Mouse (Mus musculus) layer of hippocampus, postnatal 14 days (tissue): Measurements from ENCODE around the gene Gm21188. TPM values are rescaled to one million over a fixed set of nuclear protein-coding genes. Genes with fewer than 3 reads are reported as not detected.
A peak's percentile ranks its signal among the peaks of the same experiment; 100 is the strongest.
"Not testable (repeated sequence)": the region's sequence is repeated elsewhere in the genome, so short reads cannot be mapped to it uniquely, and the experiment has no call there.

ENCODE experiments used
- DNase-seq, 2 experiments: peaks; one replicate each; pipeline ENCODE4 v3.0.0; 2021 to 2022; ENCODE audit warnings: low spot score in 2 of 2, mixed read lengths in 1 of 2
- long read RNA-seq, 2 experiments: library from polyadenylated mRNA; stranded (forward); transcript quantifications; one replicate each; pipeline ENCODE4 v2.0.0; 2021
- total RNA-seq, 2 experiments: library from RNA; stranded (reverse); gene quantifications; 2 replicates each; pipeline ENCODE4 v1.2.3; 2021

Gene Gm21188
- not detected for total RNA-seq
- long read RNA-seq, experiment 1 = 0 reads
- long read RNA-seq, experiment 2, partial matches to known transcripts = 0 of 1 reads
- long read RNA-seq, experiment 2, other reads (novel, unspliced or antisense) = 0 of 1 reads

DNA sequence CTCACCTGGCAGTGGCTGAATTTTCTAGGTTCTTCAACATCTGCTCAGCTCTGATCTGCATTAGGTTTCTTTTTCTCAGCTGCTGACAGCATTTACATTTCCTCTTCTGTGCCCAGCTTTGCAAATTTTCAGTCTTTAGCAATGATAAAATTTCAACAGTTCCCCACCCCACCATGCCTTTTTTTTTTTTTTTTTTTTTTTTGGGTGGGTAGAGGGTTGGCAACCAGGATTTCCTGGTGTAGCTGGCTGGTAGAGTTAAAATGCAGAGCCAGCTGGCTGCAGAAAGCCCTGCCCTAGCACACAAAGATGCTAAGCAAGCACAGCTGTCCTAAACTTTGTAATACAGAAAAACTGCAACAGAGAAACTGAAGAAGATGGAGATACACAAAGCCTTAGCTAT lies at the start of gene Gm21188:
Gm21188 (minus strand) TSS at position 110 of the 400 bp plus-strand sequence.
- DNase-seq = not testable (repeated sequence)

DNA sequence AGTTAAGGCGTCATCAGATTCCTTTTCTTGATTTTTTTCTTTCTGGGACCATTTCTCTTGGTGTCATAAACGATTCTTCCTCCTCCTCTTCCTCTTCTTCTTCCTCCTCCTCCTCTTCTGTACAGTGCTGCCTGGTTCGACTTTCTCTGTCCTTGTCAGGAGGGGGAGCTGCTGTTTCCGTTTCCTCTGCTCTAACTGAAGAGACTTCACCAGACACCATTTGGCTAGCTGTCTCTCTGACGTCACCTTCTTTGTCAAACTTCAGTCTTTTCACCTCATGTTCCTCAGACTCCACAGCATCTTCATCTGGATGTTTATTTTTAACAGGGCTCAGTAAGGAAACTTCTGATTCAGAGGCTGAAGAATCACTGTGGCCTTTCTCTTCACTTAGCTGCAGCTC lies 47.3 kb upstream of the Gm21188 start:
- not testable (repeated sequence) for DNase-seq

DNA sequence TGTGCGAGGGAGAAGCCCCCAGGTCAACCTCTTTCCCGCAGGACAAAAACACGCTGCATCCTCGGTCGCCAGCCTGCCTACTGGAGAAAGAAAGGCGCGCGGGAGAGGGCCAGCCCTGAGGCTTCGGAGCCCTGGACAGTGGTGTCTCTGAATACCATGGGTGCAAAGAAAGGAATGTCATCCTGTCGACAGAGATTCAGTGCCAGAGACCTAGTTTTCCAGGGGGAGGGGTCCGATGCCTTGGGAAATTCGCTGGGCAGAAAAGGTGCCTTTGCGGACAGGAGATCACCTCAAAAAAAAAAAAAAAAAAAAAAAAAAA lies 44.9 kb upstream of the Gm21188 start:
- not testable (repeated sequence) for DNase-seq

DNA sequence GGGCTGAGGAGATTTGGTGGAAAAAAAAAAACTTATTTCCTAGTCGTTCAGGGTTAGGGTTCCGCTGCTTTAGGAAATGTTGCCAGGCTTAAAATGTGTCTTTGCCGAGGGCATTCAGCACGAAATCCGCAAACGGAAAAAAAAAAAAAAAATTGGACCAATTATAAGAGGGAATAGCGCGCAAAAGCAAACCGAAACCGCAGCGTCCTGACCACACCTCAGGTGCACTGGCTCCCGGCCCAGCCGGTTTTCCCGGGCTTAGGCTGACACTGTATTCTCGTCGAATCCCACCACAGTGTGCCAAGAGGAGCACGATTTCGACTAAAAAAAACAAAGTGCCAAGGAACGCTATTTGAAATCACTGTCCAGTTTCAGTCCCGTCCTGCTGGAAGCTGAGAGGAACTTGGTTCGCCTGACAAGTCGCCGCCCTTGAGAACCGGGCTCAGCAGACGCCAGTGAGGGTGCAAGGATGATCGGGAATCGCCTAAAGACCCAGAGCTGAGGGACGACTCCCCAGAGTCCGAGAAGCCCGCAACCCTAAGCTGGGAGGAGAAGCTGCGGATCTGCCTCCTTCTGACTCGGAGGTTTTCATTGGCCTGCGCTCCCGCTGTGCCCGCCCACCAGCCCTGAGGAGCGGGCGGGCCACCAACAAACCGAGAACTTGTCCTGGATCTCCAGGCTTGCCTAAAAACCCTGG lies 44.4 kb upstream of the Gm21188 start:
- DNase-seq = not testable (repeated sequence)

DNA sequence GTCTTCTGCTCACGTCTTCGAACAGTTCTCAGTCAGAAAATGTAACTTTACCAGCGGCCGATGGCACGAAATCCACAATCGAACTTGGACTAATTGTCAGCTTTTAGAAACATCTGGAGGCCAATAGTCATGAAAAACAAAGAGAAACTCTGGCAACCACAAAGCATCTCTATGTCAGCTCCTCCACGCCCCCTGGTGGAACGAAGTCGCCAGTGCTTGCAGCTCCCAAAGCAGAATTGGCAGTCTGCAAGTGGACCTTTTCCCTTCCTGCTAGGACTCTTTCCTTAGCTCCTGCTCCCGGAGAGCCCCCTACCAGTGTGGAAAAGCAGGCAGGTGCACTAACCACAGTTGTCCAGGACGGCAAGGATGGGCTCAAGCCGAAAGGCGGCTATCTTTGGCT lies 41.0 kb upstream of the Gm21188 start:
- not testable (repeated sequence) for DNase-seq

DNA sequence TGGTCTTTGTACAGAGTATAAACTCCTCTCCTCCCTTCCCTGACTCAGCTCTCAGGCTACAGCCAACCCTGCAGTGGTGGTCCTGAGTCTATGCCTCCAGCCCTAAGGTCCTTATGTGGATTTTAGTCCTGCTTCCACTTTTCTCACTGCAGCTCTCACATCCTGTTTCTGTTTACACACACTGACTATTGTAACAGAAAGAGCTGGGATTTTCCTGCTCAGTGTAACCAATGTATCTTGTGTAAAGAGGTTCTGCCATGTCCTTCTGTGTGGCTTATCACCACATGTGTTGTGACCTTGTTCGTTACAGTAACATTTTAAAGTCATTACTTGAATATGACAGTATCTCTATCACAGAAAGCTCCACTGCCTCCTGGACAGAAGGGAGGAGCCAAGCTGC lies 27.6 kb upstream of the Gm21188 start:
- DNase-seq = not testable (repeated sequence)

DNA sequence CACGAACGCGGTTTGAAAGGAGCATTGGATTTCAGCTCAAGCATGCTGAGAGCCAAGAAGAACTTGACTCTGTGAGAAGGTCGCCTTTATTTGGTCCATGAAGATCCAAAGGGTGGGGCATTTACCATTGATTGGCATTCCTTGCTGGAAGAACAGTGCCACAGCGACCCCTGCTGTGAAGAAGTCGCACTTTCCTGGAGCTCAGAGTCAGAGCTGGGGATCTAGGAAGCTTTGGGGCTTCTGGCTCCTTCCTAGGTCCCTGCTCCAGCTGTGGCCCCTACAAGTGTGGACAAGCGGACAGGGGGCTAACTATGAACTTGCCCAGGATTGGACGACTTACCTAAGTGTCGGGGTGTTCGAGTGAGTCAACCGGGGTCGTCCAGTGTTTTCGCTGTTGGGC lies 18.9 kb upstream of the Gm21188 start:
- DNase-seq = not testable (repeated sequence)

DNA sequence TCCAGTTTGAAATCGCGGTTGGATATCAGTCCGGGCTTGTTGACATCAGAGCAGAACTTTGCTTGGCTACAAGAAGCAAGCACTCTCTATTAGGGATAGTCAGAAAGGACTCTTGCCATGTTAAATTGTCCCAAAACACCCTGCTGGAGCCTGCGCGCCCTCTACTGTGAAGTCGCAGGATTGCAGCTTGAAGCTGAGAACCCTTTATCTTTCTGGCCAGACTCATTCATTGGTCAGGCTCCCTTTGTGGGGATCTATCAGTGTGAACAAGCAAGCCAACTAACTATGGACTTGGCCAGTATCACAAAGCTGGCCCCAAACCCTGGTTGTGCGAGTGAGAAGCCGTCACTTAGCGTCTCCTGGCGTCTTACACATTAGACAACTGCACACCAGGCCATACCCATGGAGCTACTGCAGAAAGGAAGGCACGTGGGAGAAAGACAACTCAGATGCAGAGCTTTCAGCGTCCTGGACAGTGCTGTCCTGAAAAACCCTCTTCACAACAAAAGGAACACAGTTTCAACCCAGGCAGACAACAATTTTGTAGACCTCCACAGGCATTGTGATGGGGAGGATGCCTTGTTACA lies 18.1 kb upstream of the Gm21188 start:
- DNase-seq = not testable (repeated sequence)

DNA sequence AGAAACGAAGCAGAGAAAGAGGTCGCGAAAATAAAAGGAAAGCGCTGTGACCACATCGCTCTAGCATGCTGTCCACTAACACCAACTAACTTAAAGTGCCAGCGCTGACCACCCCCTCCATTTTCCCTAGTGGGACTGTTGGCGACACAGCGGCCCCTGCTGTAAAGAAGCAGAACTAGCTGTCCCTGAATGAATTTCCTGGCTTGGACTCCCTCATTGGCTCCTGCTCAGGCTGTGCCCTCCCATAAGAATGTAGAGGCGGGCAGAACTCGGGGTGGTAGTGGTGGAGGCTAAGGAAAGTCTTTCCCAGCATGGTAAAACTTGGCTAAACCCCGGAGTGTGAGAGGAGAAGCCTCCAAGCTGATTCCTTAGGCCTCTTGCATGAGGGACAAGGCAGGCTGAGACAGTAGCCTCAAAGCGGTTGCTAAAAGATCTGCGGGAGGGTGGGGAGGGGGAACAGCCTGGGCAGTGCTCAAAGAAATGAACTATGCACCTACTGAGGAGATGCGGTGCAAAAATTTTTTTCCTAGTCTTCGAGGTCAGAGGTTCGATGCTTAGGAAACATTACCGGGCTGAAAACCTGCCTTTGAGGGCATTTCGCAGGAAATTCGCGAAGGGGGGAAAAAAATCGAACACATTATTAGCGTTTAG lies 11.6 kb upstream of the Gm21188 start:
- not testable (repeated sequence) for DNase-seq

DNA sequence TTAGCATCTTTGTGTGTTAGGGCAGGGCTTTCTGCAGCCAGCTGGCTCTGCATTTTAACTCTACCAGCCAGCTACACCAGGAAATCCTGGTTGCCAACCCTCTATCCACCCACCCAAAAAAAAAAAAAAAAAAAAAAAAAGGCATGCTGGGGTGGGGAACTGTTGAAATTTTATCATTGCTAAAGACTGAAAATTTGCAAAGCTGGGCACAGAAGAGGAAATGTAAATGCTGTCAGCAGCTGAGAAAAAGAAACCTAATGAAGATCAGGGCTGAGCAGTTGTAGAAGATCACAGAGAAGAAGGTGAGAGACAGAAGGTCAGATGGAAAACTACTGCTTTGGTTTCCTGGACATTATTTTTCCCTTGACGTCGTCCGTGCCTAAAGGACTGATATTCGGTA lies 10.9 kb upstream of the Gm21188 start:
- not testable (repeated sequence) for DNase-seq

DNA sequence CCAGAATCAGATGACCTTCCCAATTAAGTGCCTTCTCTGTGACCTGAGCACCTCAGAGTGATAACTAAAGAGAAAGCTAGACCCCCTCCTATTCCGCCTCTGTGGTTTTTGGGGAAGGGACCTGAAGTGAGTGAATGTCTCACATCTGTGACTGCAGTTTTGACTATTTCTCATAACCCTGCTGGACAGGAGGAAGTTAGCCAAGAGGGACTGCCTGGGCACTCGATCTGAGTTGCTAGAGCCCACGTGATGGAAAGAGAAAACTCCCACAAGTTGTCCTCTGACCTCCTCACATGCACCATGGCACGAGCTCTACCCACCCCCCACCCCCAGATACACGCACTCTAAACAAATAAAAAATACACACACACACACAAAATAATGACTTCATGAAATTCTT lies 3.4 kb downstream of the Gm21188 start:
- DNase-seq = not testable (repeated sequence)

DNA sequence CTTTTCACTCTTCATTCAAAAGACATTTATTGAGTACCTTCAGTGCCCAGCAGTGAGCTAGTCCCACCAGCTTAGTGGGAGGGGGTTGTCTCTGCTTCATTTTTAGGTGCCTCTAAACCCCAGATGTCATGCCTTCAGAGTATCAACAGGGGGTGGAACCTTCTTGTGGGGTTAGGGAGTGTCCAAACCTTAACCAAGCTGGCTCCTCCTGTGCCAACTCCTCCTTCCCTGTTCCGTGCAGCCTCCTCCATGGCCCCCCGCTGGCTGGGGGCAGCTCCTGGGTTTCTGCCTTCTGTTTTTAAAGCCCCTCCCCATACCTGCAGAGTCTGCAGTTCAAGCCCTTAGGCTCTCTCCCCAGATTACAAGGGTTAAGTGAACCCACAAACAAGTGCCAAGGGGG lies 3.8 kb downstream of the Gm21188 start:
- DNase-seq = not testable (repeated sequence)

DNA sequence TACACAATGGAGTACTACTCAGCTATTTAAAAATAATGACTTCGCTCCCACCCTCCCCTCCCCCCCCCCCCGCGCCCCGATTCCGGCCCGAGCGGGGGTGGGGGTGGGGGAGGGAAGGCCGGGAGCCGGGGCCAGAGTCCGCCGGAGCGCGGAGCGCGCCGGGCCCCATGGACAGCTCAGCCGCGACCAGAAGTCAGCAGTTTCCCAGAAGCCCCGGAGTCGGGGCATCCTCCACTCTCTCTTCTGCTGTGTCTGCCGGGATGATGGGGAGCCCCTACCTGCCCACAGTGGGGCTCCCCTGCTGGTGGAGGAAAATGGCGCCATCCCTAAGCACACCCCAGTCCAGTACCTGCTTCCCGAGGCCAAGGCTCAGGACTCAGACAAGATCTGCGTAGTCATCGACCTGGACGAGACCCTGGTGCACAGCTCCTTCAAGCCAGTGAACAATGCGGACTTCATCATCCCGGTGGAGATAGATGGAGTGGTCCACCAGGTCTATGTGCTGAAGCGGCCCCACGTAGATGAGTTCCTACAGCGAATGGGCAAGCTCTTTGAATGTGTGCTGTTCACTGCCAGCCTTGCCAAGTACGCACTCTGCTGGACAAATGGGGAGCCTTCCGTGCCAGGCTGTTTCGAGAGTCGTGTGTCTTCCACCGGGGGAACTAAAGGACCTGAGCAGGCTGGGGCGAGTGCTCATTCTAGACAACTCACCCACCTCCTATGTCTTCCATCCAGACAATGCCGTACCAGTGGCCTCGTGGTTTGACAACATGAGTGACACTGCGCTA lies 5.4 kb downstream of the Gm21188 start:
- not testable (repeated sequence) for DNase-seq

DNA sequence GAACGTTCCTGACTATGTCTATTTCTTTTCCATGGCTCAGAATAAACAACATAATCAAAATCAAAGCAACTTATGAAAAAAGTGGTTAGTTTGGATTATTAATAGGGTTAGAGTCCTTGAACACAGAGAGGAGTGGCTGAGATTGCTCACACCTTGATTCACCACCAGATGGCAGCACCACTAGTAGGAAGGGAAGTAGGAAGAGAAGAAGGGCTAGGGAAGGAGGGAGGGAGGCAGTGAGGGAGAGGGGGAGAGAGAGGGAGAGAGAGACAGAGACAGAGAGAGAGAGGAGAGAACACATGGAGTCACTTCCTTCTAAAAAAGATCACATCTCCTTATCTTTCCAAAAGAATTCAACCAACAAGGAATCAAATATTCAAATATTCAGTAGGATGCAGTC lies 10.8 kb downstream of the Gm21188 start:
- DNase-seq = not testable (repeated sequence)

DNA sequence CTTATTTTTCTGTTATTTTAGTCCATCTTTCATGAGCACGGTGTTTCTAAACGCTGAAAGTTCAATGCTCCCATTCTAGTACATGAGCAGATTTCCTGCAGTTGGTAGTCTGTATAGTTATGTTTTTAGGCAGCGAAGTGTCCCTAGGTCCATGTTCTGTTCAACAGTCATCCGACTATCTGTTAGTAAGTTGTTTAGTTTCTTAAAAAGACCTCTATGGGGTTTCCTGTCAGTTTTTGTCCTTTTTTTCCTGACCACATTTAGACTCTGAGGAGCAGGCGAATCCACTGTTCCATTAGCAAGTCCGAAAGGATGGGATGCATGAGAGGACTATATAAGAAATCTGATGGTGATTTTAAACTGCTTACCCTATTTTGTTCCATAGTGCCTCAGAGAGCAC lies 14.1 kb downstream of the Gm21188 start:
- DNase-seq = not testable (repeated sequence)

DNA sequence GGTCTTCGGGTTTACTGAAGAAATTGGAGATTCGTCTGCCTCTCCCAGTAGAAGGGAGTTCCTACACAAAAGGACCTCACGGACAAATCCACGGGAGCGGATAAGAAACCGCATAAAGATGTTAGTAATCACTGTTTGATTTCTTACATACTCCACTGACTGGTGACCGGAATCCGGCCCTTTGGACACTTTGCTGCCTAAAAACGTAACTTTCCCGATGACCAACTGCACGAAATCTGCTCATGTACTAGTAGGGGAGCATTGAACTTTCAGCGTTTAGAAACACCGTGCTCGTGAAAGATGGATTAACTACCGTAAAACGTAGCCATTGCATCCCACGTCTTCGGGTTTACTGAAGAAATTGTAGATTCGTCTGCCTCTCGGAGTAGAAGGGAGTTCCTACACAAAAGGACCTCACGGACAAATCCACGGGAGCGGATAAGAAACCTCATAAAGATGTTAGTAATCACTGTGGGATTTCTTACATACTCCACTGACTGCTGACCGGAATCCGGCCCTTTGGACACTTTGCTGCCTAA lies 15.3 kb downstream of the Gm21188 start:
- DNase-seq = not testable (repeated sequence)

DNA sequence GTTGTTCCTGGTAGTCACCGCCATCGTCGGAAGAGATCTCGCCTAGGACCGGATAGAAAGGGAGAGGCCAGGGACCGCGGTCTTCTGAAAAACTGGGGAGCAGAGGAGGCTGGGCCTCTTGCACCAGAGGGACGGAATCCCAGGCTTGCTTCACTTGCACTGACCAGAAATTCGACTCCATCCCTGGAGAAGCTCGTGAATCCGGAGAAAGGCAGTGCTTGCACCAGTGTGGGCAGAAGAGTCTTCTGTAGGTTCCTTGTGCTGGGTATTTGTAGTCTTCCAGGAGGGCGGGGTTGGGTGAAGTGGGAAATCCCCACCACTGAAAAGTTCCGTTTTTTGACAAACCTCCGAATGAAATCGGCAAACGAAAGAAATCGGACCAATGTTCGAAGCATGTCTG lies 16.8 kb downstream of the Gm21188 start:
- DNase-seq = peak; percentile 20 to 48

DNA sequence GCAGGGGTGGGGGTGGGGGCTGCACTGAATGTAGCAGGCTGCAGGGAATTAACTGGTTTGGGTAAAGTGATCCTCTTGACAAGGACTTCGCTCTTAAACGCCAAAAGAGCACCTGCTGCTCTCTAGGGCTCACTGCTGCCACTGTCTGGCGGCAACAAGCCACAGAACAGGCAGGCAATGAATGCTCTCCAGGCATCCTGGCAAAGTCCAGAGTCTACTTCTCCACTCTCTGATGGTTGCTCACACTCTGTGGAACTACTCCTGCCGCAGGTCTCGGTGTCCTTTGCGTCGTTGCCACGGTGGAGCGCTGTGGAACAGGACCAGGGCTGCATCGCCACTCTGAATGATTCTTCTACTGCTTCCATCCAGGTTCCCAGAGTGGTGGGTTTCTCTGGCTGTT lies 17.4 kb downstream of the Gm21188 start:
- DNase-seq = not testable (repeated sequence)

DNA sequence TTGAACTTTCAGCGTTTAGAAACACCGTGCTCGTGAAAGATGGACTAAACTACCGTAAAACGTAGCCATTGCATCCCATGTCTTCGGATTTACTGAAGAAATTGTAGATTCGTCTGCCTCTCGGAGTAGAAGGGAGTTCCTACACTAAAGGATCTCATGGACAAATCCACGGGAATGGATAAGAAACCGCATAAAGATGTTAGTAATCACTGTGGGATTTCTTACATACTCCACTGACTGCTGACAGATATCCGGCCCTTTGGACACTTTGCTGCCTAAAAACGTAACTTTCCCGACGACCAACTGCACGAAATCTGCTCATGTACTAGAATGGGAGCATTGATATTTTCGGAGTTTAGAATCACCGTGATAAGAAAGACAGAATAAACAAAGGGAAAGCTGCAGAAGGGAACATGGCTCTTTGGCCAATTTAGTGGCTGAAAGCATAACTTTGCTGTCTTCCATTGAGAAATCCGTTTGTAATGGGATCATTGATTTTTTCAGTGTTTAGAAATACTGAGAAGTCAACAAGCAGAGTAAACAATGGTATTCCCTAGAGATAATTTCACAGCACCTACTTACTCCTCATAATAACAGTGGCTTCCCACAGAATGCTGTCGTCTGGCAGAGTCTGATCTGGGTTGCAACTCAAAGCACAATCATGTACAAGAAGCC lies 18.3 kb downstream of the Gm21188 start:
- peak; percentile 45 to 62 for DNase-seq

DNA sequence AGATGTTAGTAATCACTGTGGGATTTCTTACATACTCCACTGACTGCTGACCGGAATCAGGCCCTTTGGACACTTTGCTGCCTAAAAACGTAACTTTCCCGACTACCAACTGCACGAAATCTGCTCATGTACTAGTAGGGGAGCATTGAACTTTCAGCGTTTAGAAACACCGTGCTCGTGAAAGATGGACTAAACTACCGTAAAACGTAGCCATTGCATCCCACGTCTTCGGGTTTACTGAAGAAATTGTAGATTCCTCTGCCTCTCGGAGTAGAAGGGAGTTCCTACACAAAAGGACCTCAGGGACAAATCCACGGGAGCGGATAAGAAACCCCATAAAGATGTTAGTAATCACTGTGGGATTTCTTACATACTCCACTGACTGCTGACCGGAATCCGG lies 20.3 kb downstream of the Gm21188 start:
- DNase-seq = peak; percentile 46 to 50

DNA sequence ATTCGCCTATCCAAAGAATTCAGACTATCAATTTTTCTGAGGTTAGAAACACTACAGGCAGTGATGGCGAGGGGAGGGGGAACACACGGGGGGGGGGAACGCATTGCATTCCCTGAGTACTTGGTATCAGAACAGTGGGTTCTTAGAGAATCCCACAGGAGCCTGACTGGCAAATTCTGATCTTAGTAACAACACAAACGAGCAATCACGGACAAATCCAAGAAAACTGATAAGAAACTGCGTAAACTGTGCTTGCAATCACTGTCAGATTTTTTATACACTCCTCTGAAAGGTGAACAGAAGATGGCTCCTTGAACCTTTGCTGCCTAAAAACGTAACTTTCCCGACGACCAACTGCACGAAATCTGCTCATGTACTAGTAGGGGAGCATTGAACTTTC lies 24.6 kb downstream of the Gm21188 start:
- DNase-seq = peak; percentile 31 to 36
